Mouse (Mus musculus) embryonic facial prominence, embryonic 13.5 days (tissue): ENCODE measurements at regions not wholly inside any gene's neighbourhood (a gene's known extent, or its start where the extent isn't known, plus 50 kb on each side); places are given as distances from the start of the nearest gene placed in this dataset.

Source experiments
- ATAC-seq: fragments of 200-750 bp; cut with Nextera tagmentation; 2 replicates; pipeline ENCODE4 v1.8.0; 2017; ENCODE audit warnings: low read depth; ENCODE audit not compliant: insufficient number of reproducible peaks, insufficient read depth, low FRiP score, low TSS enrichment
- H3K27ac ChIP-seq: fragments of 300-500 bp; sonication (generic); 2 replicates; pipeline ENCODE4 v1.5.1; 2015; ENCODE audit warnings: moderate library complexity, mild to moderate bottlenecking, inconsistent platforms
- H3K27me3 ChIP-seq: fragments of 300-500 bp; sonication (generic); 2 replicates; pipeline ENCODE4 v1.6.1; 2015; ENCODE audit warnings: mild to moderate bottlenecking, inconsistent platforms
- H3K36me3 ChIP-seq: fragments of 300-500 bp; sonication (generic); 2 replicates; pipeline ENCODE4 v1.6.1; 2015; ENCODE audit warnings: mild to moderate bottlenecking, inconsistent platforms
- H3K4me1 ChIP-seq: fragments of 300-500 bp; sonication (generic); 2 replicates; pipeline ENCODE4 v1.6.1; 2015; ENCODE audit warnings: inconsistent platforms
- H3K4me2 ChIP-seq: fragments of 300-500 bp; sonication (generic); 2 replicates; pipeline ENCODE4 v1.6.1; 2015; ENCODE audit warnings: moderate library complexity, mild to moderate bottlenecking, inconsistent platforms
- H3K4me3 ChIP-seq: fragments of 300-500 bp; sonication (generic); 2 replicates; pipeline ENCODE4 v1.5.1; 2015; ENCODE audit warnings: mild to moderate bottlenecking, inconsistent platforms
- H3K9ac ChIP-seq: fragments of 300-500 bp; sonication (generic); 2 replicates; pipeline ENCODE4 v1.6.1; 2015; ENCODE audit warnings: mild to moderate bottlenecking, inconsistent platforms
- H3K9me3 ChIP-seq: fragments of 300-500 bp; sonication (generic); 2 replicates; pipeline ENCODE4 v1.6.1; 2016; ENCODE audit warnings: inconsistent platforms
- WGBS: fragments of 180-500 bp; shearing (Covaris S2); methylation state at CpG from one replicate; pipeline ENCODE4 v1.1.7; 2015; ENCODE audit warnings: mixed read lengths; 5-methylcytosine and 5-hydroxymethylcytosine counted together

GRCm38 (mm10) chr3:56236163-56236562 is 52.7 kb upstream of the Nbea start:
- Histone ChIP-seq H3K4me3 (no peak overlapping the region), H3K9me3 (no peaks in the 10 kb centered on the region), H3K36me3 (no peaks in the 10 kb centered on the region), H3K9ac (no peak overlapping the region), H3K27me3 (no peaks in the 10 kb centered on the region), H3K4me2 (no peak overlapping the region), H3K4me1 (no peaks in the 10 kb centered on the region), H3K27ac (no peak overlapping the region)
- 63% methylated on average over 1 of the region's 1 CpGs for WGBS
- no peak for ATAC-seq
